In the genomic region with DNA sequence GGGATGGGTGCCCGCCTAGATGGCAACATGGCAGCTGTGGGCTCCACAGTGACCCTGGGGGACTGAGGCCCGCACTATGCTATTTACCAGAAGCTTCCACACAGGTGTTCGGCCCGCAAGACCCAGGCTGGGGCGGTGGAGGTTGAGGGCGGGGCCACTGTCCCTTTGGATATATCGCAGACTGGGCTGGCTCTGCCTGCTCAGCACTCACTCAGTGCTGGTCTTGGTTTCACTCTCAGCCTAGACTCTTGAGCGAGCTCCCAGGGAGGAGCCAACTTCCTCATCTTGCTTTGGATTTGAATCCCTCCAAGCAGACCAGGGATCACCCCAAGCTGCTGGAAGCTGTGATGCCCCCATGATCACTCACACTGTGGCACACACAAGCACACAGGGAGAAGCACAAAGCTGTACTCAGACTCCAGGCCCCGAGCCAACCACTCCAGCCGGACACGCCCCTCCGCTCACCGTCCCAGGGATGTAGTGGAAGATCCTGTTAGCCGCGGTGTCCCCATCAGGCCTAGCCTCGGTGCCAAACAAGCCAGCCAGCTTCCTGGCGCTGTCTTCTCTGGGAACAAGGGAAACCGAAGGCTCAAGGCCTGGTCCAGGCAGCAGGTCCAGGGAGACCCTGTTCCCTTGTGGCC, we compare ENCODE assay signal across 9 mouse cellular contexts. TPM values are rescaled to one million over a fixed set of nuclear protein-coding genes. Genes with fewer than 3 reads are reported as not detected.
DNase-seq lines count a peak whose midpoint lies in the region; ATAC-seq and TF ChIP-seq lines count a peak whose summit lies in the region.
"Had no signal": no experiment of that assay in that cellular context is flagged by ENCODE, and none has a peak within 500 bp of the region (broad histone marks: within the 10 kb centered on the region; RNA-seq: fewer than 3 reads in every experiment).

No protein-coding gene starts in this region.

- 38% methylated on average over 18 of the region's 18 CpGs for WGBS in forebrain, embryonic 10.5 days
- WGBS in forebrain, postnatal 0 days: 37% methylated on average over 18 of the region's 18 CpGs
- 62% methylated on average over 18 of the region's 18 CpGs for WGBS in liver, embryonic 15.5 days (ENCODE audit: insufficient replicate concordance)

- ATAC-seq in forebrain, postnatal 0 days: no peak
- no peak for ATAC-seq in liver, embryonic 15.5 days (ENCODE audit: insufficient read depth)
- ATAC-seq in CD4-positive, CD25-positive, alpha-beta regulatory T cell, adult 4 months: no peak

- no peak for DNase-seq in forebrain, embryonic 10.5 days (ENCODE audit: extremely low spot score, low spot score)
- DNase-seq in forebrain, postnatal 0 days: no peak
- DNase-seq in brain, embryonic 14.5 days (ENCODE audit: low read depth): peak; percentile 52
- peak; percentile 65 to 66 for DNase-seq in heart, postnatal 10 days
- DNase-seq in frontal cortex, postnatal 10 days (ENCODE audit: low spot score in 2 of 2): no peak
- DNase-seq in gastrocnemius, postnatal 4 days (ENCODE audit: low spot score in 2 of 2): no peak

- TF ChIP-seq CTCF in forebrain, postnatal 0 days (IDR thresholded peaks at IDR 0.05; ENCODE audit: low read depth): no peak
- no peak for TF ChIP-seq CTCF in brain, embryonic 14.5 days (IDR thresholded peaks at IDR 0.05; ENCODE audit: borderline replicate concordance, extremely low read depth, insufficient read depth, insufficient read length)

- intact Hi-C loops in heart, postnatal 10 days (cut with DNase I): no loop called here

- no peak overlapping the region for H3K27ac ChIP-seq in forebrain, embryonic 10.5 days
- H3K27ac ChIP-seq in forebrain, postnatal 0 days (ENCODE audit: low read depth, low read length): no peak overlapping the region
- no peak overlapping the region for H3K27ac ChIP-seq in liver, embryonic 15.5 days (replicated peaks)

- no peak overlapping the region for H3K9ac ChIP-seq in forebrain, postnatal 0 days
- H3K9ac ChIP-seq in liver, embryonic 15.5 days: no peak overlapping the region

- TF ChIP-seq POLR2A in brain, embryonic 14.5 days (IDR thresholded peaks at IDR 0.05; ENCODE audit: borderline replicate concordance, extremely low read depth, insufficient read depth, insufficient read length, poor library complexity, severe bottlenecking): no peak

- peaks cover 12% of the 10 kb centered on the region for H3K4me1 ChIP-seq in forebrain, embryonic 10.5 days
- no peaks in the 10 kb centered on the region for H3K4me1 ChIP-seq in forebrain, postnatal 0 days (ENCODE audit: insufficient read depth)
- H3K4me1 ChIP-seq in liver, embryonic 15.5 days (replicated peaks): peaks cover 20% of the 10 kb centered on the region

- H3K36me3 ChIP-seq in forebrain, embryonic 10.5 days (replicated peaks): peaks cover 40% of the 10 kb centered on the region
- H3K36me3 ChIP-seq in forebrain, postnatal 0 days (ENCODE audit: insufficient read depth): peaks cover 38% of the 10 kb centered on the region
- H3K36me3 ChIP-seq in liver, embryonic 15.5 days (replicated peaks): peaks cover 36% of the 10 kb centered on the region

- no peaks in the 10 kb centered on the region for H3K27me3 ChIP-seq in forebrain, embryonic 10.5 days (ENCODE audit: poor library complexity, severe bottlenecking)
- no peaks in the 10 kb centered on the region for H3K27me3 ChIP-seq in forebrain, postnatal 0 days (ENCODE audit: insufficient read depth, low read length)
- peaks cover 13% of the 10 kb centered on the region; the same call in 1 of the 2 replicates for H3K27me3 ChIP-seq in liver, embryonic 15.5 days
- H3K27me3 ChIP-seq: CH12.LX had no signal

- no peak overlapping the region for H3K4me2 ChIP-seq in forebrain, postnatal 0 days (ENCODE audit: low read depth)
- peak overlapping the region; percentile 21 for H3K4me2 ChIP-seq in liver, embryonic 15.5 days

- H3K9me3 ChIP-seq in forebrain, embryonic 10.5 days: no peaks in the 10 kb centered on the region
- H3K9me3 ChIP-seq in forebrain, postnatal 0 days (ENCODE audit: low read length): no peaks in the 10 kb centered on the region
- no peaks in the 10 kb centered on the region for H3K9me3 ChIP-seq in liver, embryonic 15.5 days (replicated peaks)

- 0 out of 2 replicates have a peak overlapping the region, but pooled peaks have one; percentile 12 for H3K4me3 ChIP-seq in forebrain, embryonic 10.5 days
- H3K4me3 ChIP-seq in forebrain, postnatal 0 days (ENCODE audit: low read depth, low read length): no peak overlapping the region
- no peak overlapping the region for H3K4me3 ChIP-seq in liver, embryonic 15.5 days (replicated peaks)

RNA-seq across cellular contexts. Expression of a gene that starts 6.8 kb away (rescaled TPM):
- polyA plus RNA-seq in forebrain, embryonic 10.5 days (2016; fragmentation: Nextera tagmentation; extraction: Ambion mirVana): 21.9 and 23.1 TPM in 2 replicates
- 37.2 and 43.7 TPM in 2 replicates for total RNA-seq in forebrain, postnatal 0 days (2014; rRNA removed)
- polyA plus RNA-seq in forebrain, postnatal 0 days (2015; fragmentation: Nextera tagmentation; extraction: Ambion mirVana): 11.8 and 14.3 TPM in 2 replicates
- polyA plus RNA-seq in brain, embryonic 14.5 days (2012; rRNA removed): 86.7 and 116 TPM in 2 replicates
- total RNA-seq in heart, postnatal 10 days (2021): 1 to 10 TPM; 8.5 to 9.2 TPM
- polyA plus RNA-seq in liver, embryonic 15.5 days (2015; fragmentation: Nextera tagmentation; extraction: Ambion mirVana): 4.0 and 4.8 TPM in 2 replicates
- total RNA-seq in gastrocnemius, postnatal 4 days (2021): 10 to 100 TPM; 11.5 to 12.2 TPM
- 1 to 10 TPM; 8.3 to 9.0 TPM for polyA plus RNA-seq in CD4-positive, CD25-positive, alpha-beta regulatory T cell, adult 4 months (2017; shearing (Covaris generic))

RNA-seq across cellular contexts. Expression of a gene that starts 7.9 kb away (rescaled TPM):
- 122 and 124 TPM in 2 replicates for polyA plus RNA-seq in forebrain, embryonic 10.5 days (2016; fragmentation: Nextera tagmentation; extraction: Ambion mirVana)
- 80.7 and 83.9 TPM in 2 replicates for total RNA-seq in forebrain, postnatal 0 days (2014; rRNA removed)
- polyA plus RNA-seq in forebrain, postnatal 0 days (2015; fragmentation: Nextera tagmentation; extraction: Ambion mirVana): 50.9 and 52.9 TPM in 2 replicates
- polyA plus RNA-seq in brain, embryonic 14.5 days (2012; rRNA removed): 106 and 128 TPM in 2 replicates
- 10 to 100 TPM; 22.7 to 23.2 TPM for total RNA-seq in heart, postnatal 10 days (2021)
- polyA plus RNA-seq in liver, embryonic 15.5 days (2015; fragmentation: Nextera tagmentation; extraction: Ambion mirVana): 44.5 and 47.2 TPM in 2 replicates
- 10 to 100 TPM; 30.4 to 31.0 TPM for total RNA-seq in gastrocnemius, postnatal 4 days (2021)
- 10 to 100 TPM; 12.6 to 16.9 TPM for polyA plus RNA-seq in CD4-positive, CD25-positive, alpha-beta regulatory T cell, adult 4 months (2017; shearing (Covaris generic))

RNA-seq across cellular contexts. Expression of a gene that starts 12.2 kb away (rescaled TPM):
- polyA plus RNA-seq in forebrain, embryonic 10.5 days (2016; fragmentation: Nextera tagmentation; extraction: Ambion mirVana): 1.1 TPM in 2 replicates
- 1.1 and 1.3 TPM in 2 replicates for total RNA-seq in forebrain, postnatal 0 days (2014; rRNA removed)
- polyA plus RNA-seq in forebrain, postnatal 0 days (2015; fragmentation: Nextera tagmentation; extraction: Ambion mirVana): 0.69 and 0.86 TPM in 2 replicates
- polyA plus RNA-seq in brain, embryonic 14.5 days (2012; rRNA removed): 1.1 and 1.7 TPM in 2 replicates
- 100 to 1,000 TPM; 138 to 156 TPM for total RNA-seq in heart, postnatal 10 days (2021)
- 0.20 and 0.32 TPM in 2 replicates for polyA plus RNA-seq in liver, embryonic 15.5 days (2015; fragmentation: Nextera tagmentation; extraction: Ambion mirVana)
- total RNA-seq in gastrocnemius, postnatal 4 days (2021): 10 to 100 TPM; 30.8 to 32.7 TPM
- polyA plus RNA-seq in CD4-positive, CD25-positive, alpha-beta regulatory T cell, adult 4 months (2017; shearing (Covaris generic)): 1 to 10 TPM in 1 of 2 experiments, under 1 TPM in 1; 0.86 to 1.4 TPM

RNA-seq across cellular contexts. Expression of a gene that starts 24.8 kb away (rescaled TPM):
- 3.9 and 4.4 TPM in 2 replicates for polyA plus RNA-seq in forebrain, embryonic 10.5 days (2016; fragmentation: Nextera tagmentation; extraction: Ambion mirVana)
- total RNA-seq in forebrain, postnatal 0 days (2014; rRNA removed): 3.5 and 5.7 TPM in 2 replicates
- 1.8 and 3.4 TPM in 2 replicates for polyA plus RNA-seq in forebrain, postnatal 0 days (2015; fragmentation: Nextera tagmentation; extraction: Ambion mirVana)
- polyA plus RNA-seq in brain, embryonic 14.5 days (2012; rRNA removed): 3.5 and 4.8 TPM in 2 replicates
- 1 to 10 TPM; 6.1 to 8.2 TPM for total RNA-seq in heart, postnatal 10 days (2021)
- polyA plus RNA-seq in liver, embryonic 15.5 days (2015; fragmentation: Nextera tagmentation; extraction: Ambion mirVana): 1.1 and 1.3 TPM in 2 replicates
- 1 to 10 TPM; 3.6 to 4.1 TPM for total RNA-seq in gastrocnemius, postnatal 4 days (2021)
- 10 to 100 TPM in 1 of 2 experiments, 1 to 10 TPM in 1; 8.0 to 10.5 TPM for polyA plus RNA-seq in CD4-positive, CD25-positive, alpha-beta regulatory T cell, adult 4 months (2017; shearing (Covaris generic))

RNA-seq across cellular contexts. Expression of a gene that starts 27.3 kb away (rescaled TPM):
- 0.38 and 0.43 TPM in 2 replicates for polyA plus RNA-seq in forebrain, embryonic 10.5 days (2016; fragmentation: Nextera tagmentation; extraction: Ambion mirVana)
- 1.4 and 2.2 TPM in 2 replicates for total RNA-seq in forebrain, postnatal 0 days (2014; rRNA removed)
- 2.4 and 3.4 TPM in 2 replicates for polyA plus RNA-seq in forebrain, postnatal 0 days (2015; fragmentation: Nextera tagmentation; extraction: Ambion mirVana)
- 0.53 and 0.86 TPM in 2 replicates for polyA plus RNA-seq in brain, embryonic 14.5 days (2012; rRNA removed)
- 1 to 10 TPM; 1.3 TPM for total RNA-seq in heart, postnatal 10 days (2021)
- 9.8 and 13.4 TPM in 2 replicates for polyA plus RNA-seq in liver, embryonic 15.5 days (2015; fragmentation: Nextera tagmentation; extraction: Ambion mirVana)
- total RNA-seq in gastrocnemius, postnatal 4 days (2021): under 1 TPM in 1 of 2 experiments, not detected in 1; 0.49 TPM
- polyA plus RNA-seq in CD4-positive, CD25-positive, alpha-beta regulatory T cell, adult 4 months (2017; shearing (Covaris generic)): 10 to 100 TPM; 49.3 to 70.2 TPM

Comparison
In these comparisons a context has a peak if more than half of its experiments do, and no peak if none do; other contexts are left out.
1. DNase-seq: peak in brain, embryonic 14.5 days (single experiment) and heart, postnatal 10 days (2 of 2); none in forebrain, embryonic 10.5 days (single experiment), forebrain, postnatal 0 days (single experiment), frontal cortex, postnatal 10 days (0 of 2) and gastrocnemius, postnatal 4 days (0 of 2).